Mouse (Mus musculus): Measurements from ENCODE around the gene Prss57.

- TF ChIP-seq CTCF (IDR thresholded peaks at IDR 0.05; ENCODE audit: low read depth) (no peak), EP300 (IDR thresholded peaks at IDR 0.05; ENCODE audit: low read depth) (no peak)
These were observed 13.6 kb downstream of the Prss57 start, which contains the start of gene Fstl3 for GRCm38 (mm10) chr10:79777103-79777531.

All from liver, postnatal 0 days (tissue).